Mouse (Mus musculus) C2C12 (cell line): Measurements from ENCODE around the gene Fam83b.

Experiments
- CEBPB ChIP-seq: IDR thresholded peaks from one replicate; pipeline ENCODE4 v1.6.1; 2011; ENCODE audit warnings: low read depth, mild to moderate bottlenecking, control low read depth, moderate library complexity
- CTCF ChIP-seq: IDR thresholded peaks from one replicate; pipeline ENCODE4 v1.5.1; 2011; ENCODE audit not compliant: control insufficient read depth, insufficient read depth, insufficient read length
- MAX ChIP-seq: IDR thresholded peaks from one replicate; pipeline ENCODE4 v1.6.1; 2011; ENCODE audit warnings: mild to moderate bottlenecking, control low read depth
- MYOD1 ChIP-seq: IDR thresholded peaks from one replicate; pipeline ENCODE4 v1.6.1; 2011; ENCODE audit warnings: low read depth; ENCODE audit not compliant: control insufficient read depth, insufficient read length
- MYOG ChIP-seq: IDR thresholded peaks from one replicate; pipeline ENCODE4 v1.6.1; 2011; ENCODE audit not compliant: control insufficient read depth, insufficient read length; ENCODE audit errors: extremely low read depth
- USF1 ChIP-seq: IDR thresholded peaks from one replicate; pipeline ENCODE4 v1.6.1; 2011; ENCODE audit warnings: low read depth, mild to moderate bottlenecking, control low read depth, moderate library complexity

DNA sequence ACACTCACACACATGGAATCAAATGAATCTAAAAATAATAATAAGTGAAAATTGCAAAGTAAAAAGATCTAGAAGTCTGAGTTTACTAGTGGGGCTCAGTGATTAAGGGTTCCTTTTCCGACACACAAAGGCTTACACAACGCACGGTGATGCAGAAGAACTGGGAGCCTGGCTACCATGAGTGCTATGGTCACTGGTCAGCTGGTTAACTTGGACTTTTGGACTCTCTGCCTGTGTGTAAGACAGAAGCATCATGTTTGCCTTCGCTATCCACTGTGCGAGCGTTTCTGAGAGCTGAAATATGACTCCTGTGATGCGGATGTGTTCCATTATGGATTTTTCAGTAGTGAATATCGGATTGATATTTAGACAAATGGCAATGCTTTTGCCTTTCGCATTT lies 30.9 kb downstream of the Fam83b start:
- no peak for TF ChIP-seq CTCF
- TF ChIP-seq MAX, result no peak
- no peak for TF ChIP-seq USF1
- TF ChIP-seq MYOD1, result no peak
- TF ChIP-seq CEBPB, result no peak
- no peak for TF ChIP-seq MYOG
